Mouse (Mus musculus) E14TG2a.4 (cell line): ENCODE measurements around the gene Arhgef40.

Experiments used
- H3K27me3 ChIP-seq: 2 replicates; pipeline ENCODE4 v1.6.1; 2014; ENCODE audit warnings: low read length, control low read depth; ENCODE audit not compliant: insufficient read depth
- H3K36me3 ChIP-seq: 2 replicates; pipeline ENCODE4 v1.6.1; 2014; ENCODE audit warnings: low read length, control low read depth; ENCODE audit not compliant: insufficient read depth
- H3K4me1 ChIP-seq: replicated peaks from 2 replicates; pipeline ENCODE4 v1.6.1; 2014; ENCODE audit warnings: low read depth, low read length, control low read depth
- H3K4me3 ChIP-seq: replicated peaks from 2 replicates; pipeline ENCODE4 v1.5.1; 2014; ENCODE audit warnings: mild to moderate bottlenecking, low read length
- H3K9me3 ChIP-seq: 2 replicates; pipeline ENCODE4 v1.6.1; 2014; ENCODE audit warnings: low read length, control low read depth
- CTCF ChIP-seq: conservative IDR thresholded peaks from 2 replicates; pipeline ENCODE4 v1.5.1; 2014; ENCODE audit warnings: low read length
- NANOG ChIP-seq: IDR thresholded peaks from 2 replicates; pipeline ENCODE4 v1.6.1; 2014; ENCODE audit warnings: borderline replicate concordance, low read length, mixed read lengths
- POU5F1 ChIP-seq: IDR thresholded peaks from 2 replicates; pipeline ENCODE4 v1.6.1; 2014; ENCODE audit warnings: low read length, borderline replicate concordance

The Arhgef40 gene

DNA sequence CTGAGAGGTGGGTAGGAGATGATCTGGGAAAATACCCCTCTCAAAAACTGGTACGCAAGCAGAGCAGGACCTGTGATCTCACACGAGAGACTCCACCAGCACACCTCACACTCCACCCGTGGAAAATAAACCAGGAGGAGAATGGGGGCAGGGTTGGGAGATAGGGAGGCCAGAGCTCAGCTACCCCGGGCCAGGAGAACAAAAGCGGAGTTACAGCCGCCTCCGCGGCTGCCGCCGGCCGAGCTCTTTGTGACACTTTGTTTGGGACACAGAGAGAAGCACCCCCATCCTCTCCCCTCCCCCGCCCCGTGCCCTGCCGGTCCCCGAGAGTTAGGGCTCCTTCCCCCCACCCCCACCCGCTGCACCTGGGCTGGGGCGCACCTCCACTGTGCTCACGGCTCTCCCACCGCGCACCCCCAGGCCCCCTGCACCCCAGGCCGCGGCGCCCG lies 29.3 kb downstream of the Arhgef40 start:
- Histone ChIP-seq H3K4me3 (peak overlapping the region; percentile 75), H3K4me1 (peaks cover 81% of the 10 kb centered on the region), H3K36me3 (peaks cover 50% of the 10 kb centered on the region), H3K9me3 (no peaks in the 10 kb centered on the region), H3K27me3 (no peaks in the 10 kb centered on the region)
- TF ChIP-seq NANOG, result no peak

DNA sequence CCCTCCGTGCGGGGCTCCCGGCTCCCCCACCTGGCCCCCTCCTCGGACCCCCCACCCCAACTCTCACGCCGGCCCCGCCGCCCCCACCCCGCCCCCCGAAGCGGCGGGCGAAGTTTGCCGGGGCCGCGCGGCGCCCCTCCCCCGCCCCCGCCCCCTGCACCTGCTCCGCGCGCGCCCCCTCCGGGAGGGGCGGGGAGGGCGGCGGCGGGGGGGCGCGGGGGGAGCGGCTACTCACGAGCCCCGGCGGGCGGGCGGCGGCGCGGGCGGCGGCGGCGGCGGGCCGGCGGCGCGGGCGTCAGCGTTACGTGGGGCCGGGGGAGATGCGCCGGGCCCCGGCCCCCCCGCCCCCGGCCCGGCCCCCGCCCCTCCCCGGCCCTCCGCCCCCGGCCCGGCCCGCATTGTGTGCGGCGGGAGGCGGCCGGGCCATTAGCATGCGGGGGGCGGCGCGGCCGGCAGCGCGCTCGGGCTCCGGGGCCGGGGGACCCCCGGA lies 29.8 kb downstream of the Arhgef40 start:
- no peaks in the 10 kb centered on the region for H3K27me3 ChIP-seq
- no peaks in the 10 kb centered on the region for H3K9me3 ChIP-seq

DNA sequence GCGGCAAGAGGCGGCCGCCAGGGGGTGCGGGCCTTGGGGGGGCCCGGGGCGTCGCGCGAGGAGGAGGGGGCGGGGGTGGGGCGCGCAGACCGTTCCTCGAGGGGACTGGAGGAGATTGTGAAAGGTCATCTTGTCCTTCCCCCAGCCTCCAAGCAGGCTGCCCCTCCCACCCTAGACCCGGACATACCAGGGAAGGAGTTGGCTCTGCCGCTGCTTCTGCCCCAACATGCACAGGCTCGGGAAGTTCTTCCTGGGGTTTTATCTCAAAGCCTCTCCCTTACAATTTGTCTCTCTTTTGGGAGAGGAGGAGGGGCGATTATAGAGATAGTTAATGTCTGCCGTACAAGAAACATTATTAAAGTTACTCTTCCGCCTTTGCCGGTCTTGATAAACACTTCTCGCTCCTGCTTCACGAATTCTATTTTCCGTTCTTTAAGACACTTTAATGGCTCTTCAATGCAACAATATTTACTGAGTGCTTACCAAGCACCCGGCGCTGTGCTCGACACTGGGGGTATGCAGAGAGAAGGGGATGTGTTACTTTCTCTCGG lies 30.3 kb downstream of the Arhgef40 start:
- Histone ChIP-seq H3K36me3 (peaks cover 41% of the 10 kb centered on the region), H3K4me3 (peak overlapping the region; percentile 90), H3K9me3 (no peaks in the 10 kb centered on the region), H3K4me1 (peaks cover 76% of the 10 kb centered on the region), H3K27me3 (no peaks in the 10 kb centered on the region)
- TF ChIP-seq CTCF (no peak), NANOG (no peak), POU5F1 (no peak)

More for the DNA sequence above, 29.8 kb downstream of the Arhgef40 start:
- H3K36me3 ChIP-seq, result peaks cover 47% of the 10 kb centered on the region
- peaks cover 81% of the 10 kb centered on the region for H3K4me1 ChIP-seq
- TF ChIP-seq POU5F1, result no peak
- no peak for TF ChIP-seq CTCF
- no peak for TF ChIP-seq NANOG
- peak overlapping the region; percentile 75 for H3K4me3 ChIP-seq

DNA sequence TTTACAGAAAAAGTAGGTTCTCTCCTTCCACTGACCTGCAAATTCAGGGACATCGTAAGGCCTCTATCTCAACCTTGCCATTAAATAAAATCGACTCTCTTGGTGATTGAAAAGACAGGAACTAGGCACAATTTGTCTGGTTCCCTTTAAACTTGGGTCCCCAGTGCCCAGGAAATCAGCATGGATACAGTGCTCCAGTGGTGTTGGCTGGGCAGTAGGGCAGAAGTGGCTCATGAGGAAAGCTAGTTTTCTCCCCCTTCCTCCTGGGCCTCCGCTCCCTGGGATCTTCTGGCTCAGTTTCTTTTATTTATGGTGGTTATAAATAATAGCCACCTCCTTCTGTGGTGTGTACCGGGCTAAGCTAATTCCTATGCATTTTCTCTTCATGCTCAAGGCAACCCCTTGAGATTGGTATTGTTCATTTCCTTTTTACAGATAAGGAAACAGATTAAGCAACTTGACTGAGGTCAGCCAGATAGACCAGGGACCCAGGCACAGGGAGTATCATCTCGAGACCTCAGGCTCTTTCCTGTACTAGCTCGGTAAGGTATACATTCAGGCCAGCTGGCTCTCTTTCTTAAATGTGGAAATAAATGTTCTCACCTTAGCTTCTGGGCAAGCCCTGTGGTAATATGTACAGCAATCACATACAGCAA lies 31.1 kb downstream of the Arhgef40 start, which contains the start of gene Tmem253:
Tmem253 (plus strand) TSS at position 214 of the 656 bp plus-strand sequence.
- TF ChIP-seq POU5F1, result no peak
- TF ChIP-seq CTCF, result no peak
- no peak for TF ChIP-seq NANOG
- Histone ChIP-seq H3K9me3 (no peaks in the 10 kb centered on the region), H3K27me3 (no peaks in the 10 kb centered on the region), H3K4me1 (peaks cover 71% of the 10 kb centered on the region), H3K36me3 (peaks cover 41% of the 10 kb centered on the region), H3K4me3 (peak within 1 kb of the TSS; percentile 90)

DNA sequence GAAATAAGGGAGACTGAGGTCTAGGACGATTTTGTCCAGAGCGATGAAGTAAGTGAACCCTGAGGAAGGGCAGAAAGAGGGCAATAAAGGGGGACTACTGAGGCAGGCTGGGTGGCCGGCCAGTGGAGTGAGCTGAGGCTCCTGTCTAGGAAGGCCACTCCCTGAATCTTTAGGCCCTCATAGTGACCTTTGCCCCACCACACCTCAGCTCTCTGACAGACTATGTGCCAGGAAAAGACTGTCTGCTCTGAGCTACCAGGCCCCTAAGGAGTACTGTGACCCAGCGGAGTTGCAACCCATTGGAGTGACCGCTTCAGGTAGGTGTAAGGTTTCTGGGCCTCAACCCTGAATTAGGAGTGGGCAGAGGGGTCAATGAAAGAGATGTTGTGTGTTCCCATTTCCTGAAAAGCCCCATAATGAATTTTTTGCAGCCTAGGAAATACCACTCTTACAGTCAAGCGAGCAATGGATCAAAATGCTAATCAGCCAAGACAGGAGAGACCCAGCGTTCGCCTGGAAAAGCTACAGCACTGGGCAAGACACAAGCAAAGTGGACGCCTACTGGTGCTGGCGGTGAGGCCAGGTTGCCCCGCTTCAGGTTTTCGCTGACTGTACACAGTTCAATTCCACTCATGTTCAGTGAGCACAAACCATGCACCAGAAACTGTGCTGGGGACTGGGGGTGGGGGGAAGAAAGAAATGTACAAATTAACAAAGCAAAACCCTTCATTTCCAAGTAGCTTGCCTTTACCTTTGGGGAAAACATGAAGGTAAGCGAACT lies 32.3 kb downstream of the Arhgef40 start:
- H3K27me3 ChIP-seq, result no peaks in the 10 kb centered on the region
- H3K4me3 ChIP-seq, result peak overlapping the region; percentile 90
- H3K4me1 ChIP-seq, result peaks cover 68% of the 10 kb centered on the region
- TF ChIP-seq NANOG, result no peak
- H3K9me3 ChIP-seq, result no peaks in the 10 kb centered on the region
- H3K36me3 ChIP-seq, result peaks cover 41% of the 10 kb centered on the region

DNA sequence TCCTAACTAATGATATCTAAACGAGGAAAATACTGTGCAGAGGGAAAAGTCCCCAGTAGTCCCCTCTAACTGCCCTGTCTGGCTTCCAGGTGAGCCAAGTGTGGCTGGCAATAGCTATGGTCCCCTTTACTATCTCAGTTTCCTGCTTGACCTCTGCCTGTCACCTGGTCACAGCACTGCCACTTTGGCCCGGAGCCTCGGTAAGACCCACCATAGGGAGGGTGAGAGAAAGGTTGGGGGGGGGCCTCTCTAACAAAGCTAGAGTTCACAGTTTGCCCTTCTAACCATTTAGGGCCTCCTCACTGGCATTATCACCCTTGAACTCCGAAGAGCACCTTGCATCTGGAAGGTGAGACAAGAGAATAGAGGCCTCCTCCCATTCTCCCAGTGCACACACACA lies 33.1 kb downstream of the Arhgef40 start:
- Histone ChIP-seq H3K9me3 (no peaks in the 10 kb centered on the region), H3K27me3 (no peaks in the 10 kb centered on the region), H3K4me3 (peak overlapping the region; percentile 90), H3K36me3 (peaks cover 34% of the 10 kb centered on the region), H3K4me1 (peaks cover 66% of the 10 kb centered on the region)
- TF ChIP-seq POU5F1, result no peak
- no peak for TF ChIP-seq CTCF
- no peak for TF ChIP-seq NANOG

DNA sequence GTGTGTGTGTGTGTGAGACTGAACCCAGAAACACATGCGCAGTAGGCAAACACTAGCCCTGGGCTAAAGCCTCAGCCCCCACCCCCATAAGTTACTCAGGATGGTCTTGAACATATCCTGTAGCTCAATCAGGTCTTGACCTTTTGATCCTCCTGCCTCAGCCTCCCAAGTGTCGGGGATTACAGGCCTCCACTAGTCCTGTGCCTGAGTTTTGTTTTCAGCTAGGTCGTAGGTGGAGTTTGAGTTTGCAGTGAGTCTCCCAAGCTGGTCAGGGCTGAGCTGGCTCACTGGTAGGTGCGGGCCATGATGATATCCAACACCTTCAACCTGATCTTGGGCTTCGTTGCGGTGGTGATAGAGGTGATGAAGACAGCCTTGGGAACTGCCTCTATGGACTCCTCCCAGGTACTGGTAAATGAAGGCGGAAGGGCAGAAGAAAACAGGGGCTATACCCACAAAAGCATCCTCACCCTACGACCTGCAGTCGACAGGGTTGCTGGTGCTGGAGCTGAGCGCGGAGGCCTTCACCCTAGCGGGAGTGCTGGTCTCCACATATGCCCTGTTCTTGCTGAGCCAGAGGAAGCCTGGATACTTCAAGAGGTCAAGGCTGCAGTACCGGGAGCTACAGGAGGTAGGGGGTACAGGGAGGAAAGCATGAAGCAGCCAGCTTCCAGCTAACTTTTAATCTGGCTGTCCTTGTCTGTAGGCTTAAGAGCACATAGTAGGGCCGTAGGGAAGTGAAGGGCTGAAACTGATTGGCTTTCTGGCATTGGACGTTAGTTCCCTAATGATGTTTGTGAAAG lies 33.9 kb downstream of the Arhgef40 start:
- no peaks in the 10 kb centered on the region for H3K9me3 ChIP-seq
- H3K4me3 ChIP-seq, result peak overlapping the region; percentile 90
- no peak for TF ChIP-seq POU5F1
- no peak for TF ChIP-seq NANOG
- TF ChIP-seq CTCF, result no peak
- peaks cover 61% of the 10 kb centered on the region for H3K4me1 ChIP-seq
- H3K36me3 ChIP-seq, result peaks cover 29% of the 10 kb centered on the region
- H3K27me3 ChIP-seq, result no peaks in the 10 kb centered on the region

DNA sequence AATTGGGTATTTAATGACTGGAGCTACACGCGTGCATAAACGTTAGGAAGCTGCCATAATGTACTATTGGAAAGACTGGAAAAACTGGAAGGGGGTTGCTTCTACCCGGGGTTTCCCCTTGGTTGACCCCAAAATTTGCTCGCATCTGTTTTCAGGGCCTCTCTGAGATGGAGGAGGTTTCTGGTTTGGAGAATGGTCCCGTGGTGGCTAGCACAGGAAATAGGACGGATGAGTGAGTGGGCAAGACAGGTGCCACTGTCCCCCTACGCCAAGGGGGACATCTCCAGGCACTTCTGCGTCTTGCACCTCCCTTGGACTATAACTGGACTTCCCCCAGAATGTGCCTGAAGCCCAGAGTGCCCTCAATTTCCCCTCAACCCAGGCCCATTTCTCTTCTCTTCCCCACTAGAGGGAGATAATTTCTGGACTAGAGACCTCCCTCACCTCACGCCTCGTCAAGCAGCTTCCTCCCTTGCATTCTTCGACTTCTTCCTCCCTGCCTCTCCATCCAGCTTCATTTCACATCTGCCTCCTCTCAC lies 34.6 kb downstream of the Arhgef40 start:
- Histone ChIP-seq H3K4me1 (peaks cover 65% of the 10 kb centered on the region), H3K36me3 (peaks cover 29% of the 10 kb centered on the region), H3K4me3 (peak overlapping the region; percentile 90), H3K9me3 (no peaks in the 10 kb centered on the region), H3K27me3 (no peaks in the 10 kb centered on the region)
- TF ChIP-seq CTCF, result peak; percentile 36; the same call in 1 of the 2 replicates
- TF ChIP-seq NANOG, result no peak
